Mouse (Mus musculus): ENCODE data around the gene Tmem202. TPM values are rescaled to one million over a fixed set of nuclear protein-coding genes. Genes with fewer than 3 reads are reported as not detected.
A peak's percentile ranks its signal among the peaks of the same experiment; 100 is the strongest.

Tmem202 gene
- total and polyA plus RNA-seq, 2 experiments from 2014 or later: 0.38 to 1.2 TPM

GRCm38 (mm10) chr9:59577401-59577800 lies 37.8 kb upstream of the Tmem202 start:
- Histone ChIP-seq H3K4me1 (ENCODE audit: insufficient read depth) (no peaks in the 10 kb centered on the region), H3K4me3 (ENCODE audit: low read depth, low read length) (peak overlapping the region; percentile 69), H3K9me3 (ENCODE audit: low read length) (no peaks in the 10 kb centered on the region), H3K9ac (peak overlapping the region; percentile 71; the same call in 1 of the 2 replicates), H3K27ac (ENCODE audit: low read depth, low read length) (no peak overlapping the region), H3K27me3 (ENCODE audit: insufficient read depth, low read length) (peaks cover 5% of the 10 kb centered on the region), H3K4me2 (ENCODE audit: low read depth) (peak overlapping the region; percentile 70), H3K36me3 (ENCODE audit: insufficient read depth) (no peaks in the 10 kb centered on the region)
- WGBS: 11% methylated on average over 13 of the region's 13 CpGs
- ATAC-seq: no peak
- DNase-seq: no peak
- TF ChIP-seq CTCF (IDR thresholded peaks at IDR 0.05; ENCODE audit: low read depth): no peak

- Histone ChIP-seq H3K36me3 (ENCODE audit: insufficient read depth) (no peaks in the 10 kb centered on the region), H3K9me3 (ENCODE audit: low read length) (no peaks in the 10 kb centered on the region), H3K27me3 (ENCODE audit: insufficient read depth, low read length) (peaks cover 5% of the 10 kb centered on the region), H3K4me2 (ENCODE audit: low read depth) (no peak overlapping the region), H3K4me3 (ENCODE audit: low read depth, low read length) (no peak overlapping the region), H3K9ac (no peak overlapping the region), H3K4me1 (ENCODE audit: insufficient read depth) (no peaks in the 10 kb centered on the region), H3K27ac (ENCODE audit: low read depth, low read length) (no peak overlapping the region)
- ATAC-seq: no peak
- WGBS: 81% methylated on average over 2 of the region's 2 CpGs
- TF ChIP-seq CTCF (IDR thresholded peaks at IDR 0.05; ENCODE audit: low read depth): no peak
- no peak for DNase-seq
These were observed 32.2 kb upstream of the Tmem202 start for GRCm38 (mm10) chr9:59571852-59572251.

GRCm38 (mm10) chr9:59567111-59567510 lies 27.5 kb upstream of the Tmem202 start:
- H3K27me3 ChIP-seq (ENCODE audit: insufficient read depth, low read length): no peaks in the 10 kb centered on the region
- H3K36me3 ChIP-seq (ENCODE audit: insufficient read depth): peaks cover 36% of the 10 kb centered on the region
- no peaks in the 10 kb centered on the region for H3K4me1 ChIP-seq (ENCODE audit: insufficient read depth)
- WGBS: 39% methylated on average over 6 of the region's 6 CpGs
- peak; percentile 92 for ATAC-seq
- H3K9me3 ChIP-seq (ENCODE audit: low read length): no peaks in the 10 kb centered on the region
- no peak overlapping the region for H3K27ac ChIP-seq (ENCODE audit: low read depth, low read length)
- H3K4me3 ChIP-seq (ENCODE audit: low read depth, low read length): no peak overlapping the region
- peak; percentile 91 for TF ChIP-seq CTCF (IDR thresholded peaks at IDR 0.05; ENCODE audit: low read depth)
- H3K9ac ChIP-seq: no peak overlapping the region
- DNase-seq: peak; percentile 80
- H3K4me2 ChIP-seq (ENCODE audit: low read depth): no peak overlapping the region

- 34% methylated on average over 4 of the region's 4 CpGs for WGBS
- no peak overlapping the region for H3K4me3 ChIP-seq (ENCODE audit: low read depth, low read length)
- H3K9ac ChIP-seq: no peak overlapping the region
- peak; percentile 80 for TF ChIP-seq CTCF (IDR thresholded peaks at IDR 0.05; ENCODE audit: low read depth)
- H3K27me3 ChIP-seq (ENCODE audit: insufficient read depth, low read length): no peaks in the 10 kb centered on the region
- no peak overlapping the region for H3K4me2 ChIP-seq (ENCODE audit: low read depth)
- H3K27ac ChIP-seq (ENCODE audit: low read depth, low read length): no peak overlapping the region
- H3K9me3 ChIP-seq (ENCODE audit: low read length): no peaks in the 10 kb centered on the region
- peak; percentile 65 for DNase-seq
- peaks cover 48% of the 10 kb centered on the region for H3K36me3 ChIP-seq (ENCODE audit: insufficient read depth)
- H3K4me1 ChIP-seq (ENCODE audit: insufficient read depth): no peaks in the 10 kb centered on the region
- peak; percentile 67 for ATAC-seq
These were observed 26.0 kb upstream of the Tmem202 start for GRCm38 (mm10) chr9:59565600-59565999.

GRCm38 (mm10) chr9:59553719-59554118 lies 14.1 kb upstream of the Tmem202 start:
- 85% methylated on average over 4 of the region's 4 CpGs for WGBS
- no peak overlapping the region for H3K4me2 ChIP-seq (ENCODE audit: low read depth)
- no peaks in the 10 kb centered on the region for H3K27me3 ChIP-seq (ENCODE audit: insufficient read depth, low read length)
- ATAC-seq (no peak), DNase-seq (no peak)
- no peak overlapping the region for H3K27ac ChIP-seq (ENCODE audit: low read depth, low read length)
- H3K4me3 ChIP-seq (ENCODE audit: low read depth, low read length): no peak overlapping the region
- TF ChIP-seq CTCF (IDR thresholded peaks at IDR 0.05; ENCODE audit: low read depth): no peak
- no peaks in the 10 kb centered on the region for H3K9me3 ChIP-seq (ENCODE audit: low read length)
- no peak overlapping the region for H3K9ac ChIP-seq
- peaks cover 31% of the 10 kb centered on the region for H3K36me3 ChIP-seq (ENCODE audit: insufficient read depth)
- H3K4me1 ChIP-seq (ENCODE audit: insufficient read depth): no peaks in the 10 kb centered on the region

GRCm38 (mm10) chr9:59552610-59553009 lies 13.0 kb upstream of the Tmem202 start:
- 79% methylated on average over 5 of the region's 5 CpGs for WGBS
- TF ChIP-seq CTCF (IDR thresholded peaks at IDR 0.05; ENCODE audit: low read depth): no peak
- H3K4me3 ChIP-seq (ENCODE audit: low read depth, low read length): no peak overlapping the region
- ATAC-seq: no peak
- H3K36me3 ChIP-seq (ENCODE audit: insufficient read depth): 0 out of 2 replicates have a peak, but pooled peaks cover 21% of the 10 kb centered on the region
- no peak overlapping the region for H3K4me2 ChIP-seq (ENCODE audit: low read depth)
- DNase-seq: no peak
- no peak overlapping the region for H3K9ac ChIP-seq
- H3K9me3 ChIP-seq (ENCODE audit: low read length): no peaks in the 10 kb centered on the region
- no peak overlapping the region for H3K27ac ChIP-seq (ENCODE audit: low read depth, low read length)
- H3K27me3 ChIP-seq (ENCODE audit: insufficient read depth, low read length): no peaks in the 10 kb centered on the region
- no peaks in the 10 kb centered on the region for H3K4me1 ChIP-seq (ENCODE audit: insufficient read depth)

GRCm38 (mm10) chr9:59551620-59552031 lies 12.0 kb upstream of the Tmem202 start:
- Histone ChIP-seq H3K27ac (ENCODE audit: low read depth, low read length) (no peak overlapping the region), H3K36me3 (ENCODE audit: insufficient read depth) (0 out of 2 replicates have a peak, but pooled peaks cover 17% of the 10 kb centered on the region), H3K4me1 (ENCODE audit: insufficient read depth) (no peaks in the 10 kb centered on the region), H3K4me2 (ENCODE audit: low read depth) (no peak overlapping the region), H3K27me3 (ENCODE audit: insufficient read depth, low read length) (no peaks in the 10 kb centered on the region), H3K9me3 (ENCODE audit: low read length) (no peaks in the 10 kb centered on the region), H3K4me3 (ENCODE audit: low read depth, low read length) (no peak overlapping the region), H3K9ac (no peak overlapping the region)
- no peak for TF ChIP-seq CTCF (IDR thresholded peaks at IDR 0.05; ENCODE audit: low read depth)
- no peak for ATAC-seq
- DNase-seq: no peak
- WGBS: 87% methylated on average over 3 of the region's 3 CpGs

All from forebrain, postnatal 0 days (tissue).